Mouse (Mus musculus) testis, postnatal 10 days (tissue): ENCODE measurements around the gene Wdfy3.

ENCODE experiments used
- DNase-seq: peaks from one replicate; pipeline ENCODE4 v3.0.0; 2021; ENCODE audit warnings: low spot score

The Wdfy3 gene

GRCm38 (mm10) chr5:102054511-102055093, 15.1 kb downstream of the Wdfy3 start:
- DNase-seq = no peak

- no peak for DNase-seq
These were observed 16.8 kb downstream of the Wdfy3 start for GRCm38 (mm10) chr5:102052906-102053305.

- DNase-seq = no peak
These were observed 17.3 kb downstream of the Wdfy3 start for GRCm38 (mm10) chr5:102052465-102052864.

- DNase-seq = no peak
These were observed 19.0 kb downstream of the Wdfy3 start for GRCm38 (mm10) chr5:102050677-102051076.

- no peak for DNase-seq
These were observed 21.3 kb downstream of the Wdfy3 start for GRCm38 (mm10) chr5:102048416-102048815.

GRCm38 (mm10) chr5:102046617-102047116, 23.1 kb downstream of the Wdfy3 start:
- no peak for DNase-seq

- no peak for DNase-seq
These were observed 23.8 kb downstream of the Wdfy3 start for GRCm38 (mm10) chr5:102045636-102046616.

GRCm38 (mm10) chr5:102045177-102045576, 24.5 kb downstream of the Wdfy3 start:
- DNase-seq = no peak

- DNase-seq = no peak
These were observed 36.4 kb downstream of the Wdfy3 start for GRCm38 (mm10) chr5:102033281-102033680.

- no peak for DNase-seq
These were observed 37.0 kb downstream of the Wdfy3 start for GRCm38 (mm10) chr5:102032594-102033240.

- no peak for DNase-seq
These were observed 37.5 kb downstream of the Wdfy3 start for GRCm38 (mm10) chr5:102032191-102032590.

- no peak for DNase-seq
These were observed 46.3 kb downstream of the Wdfy3 start for GRCm38 (mm10) chr5:102023376-102023775.

- no peak for DNase-seq
These were observed 47.5 kb downstream of the Wdfy3 start for GRCm38 (mm10) chr5:102022018-102022898.

- DNase-seq = no peak
These were observed 55.5 kb downstream of the Wdfy3 start for GRCm38 (mm10) chr5:102014235-102014634.

- DNase-seq = no peak
These were observed 55.9 kb downstream of the Wdfy3 start for GRCm38 (mm10) chr5:102013781-102014180.

- no peak for DNase-seq
These were observed 58.8 kb downstream of the Wdfy3 start for GRCm38 (mm10) chr5:102010961-102011360.

- DNase-seq = no peak
These were observed 60.1 kb downstream of the Wdfy3 start for GRCm38 (mm10) chr5:102009606-102010005.

- DNase-seq = no peak
These were observed 61.0 kb downstream of the Wdfy3 start for GRCm38 (mm10) chr5:102008712-102009111.

- no peak for DNase-seq
These were observed 63.3 kb downstream of the Wdfy3 start for GRCm38 (mm10) chr5:102006218-102006941.

- no peak for DNase-seq
These were observed 66.3 kb downstream of the Wdfy3 start for GRCm38 (mm10) chr5:102003371-102003770.

- no peak for DNase-seq
These were observed 68.7 kb downstream of the Wdfy3 start for GRCm38 (mm10) chr5:102001026-102001425.
